Mouse (Mus musculus) cerebellum, adult 9-11 months (tissue): Measurements from ENCODE around the gene Pappa.

Source experiments
- DNase-seq: peaks from one replicate; pipeline ENCODE4 v3.0.0; 2022

Gene Pappa

DNA sequence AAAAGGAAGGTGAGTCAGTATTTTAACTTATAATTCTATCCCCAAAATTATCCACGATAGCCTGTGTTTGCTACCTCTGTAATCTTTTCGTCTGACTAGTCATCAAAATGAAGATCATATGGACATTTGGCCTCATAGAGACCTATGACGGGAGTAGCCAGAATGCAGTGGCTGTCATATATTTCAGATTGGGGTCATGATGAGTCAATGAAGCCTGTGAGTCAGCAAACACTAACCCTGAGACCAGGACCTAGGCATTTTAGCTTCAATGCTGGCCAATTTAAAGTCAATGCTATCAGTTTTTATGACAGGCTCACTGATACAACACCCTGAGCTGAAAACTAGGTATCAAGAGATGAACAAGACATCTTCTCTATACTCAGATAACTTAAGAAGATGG is 50.5 kb downstream of the Pappa start:
- DNase-seq = no peak

DNA sequence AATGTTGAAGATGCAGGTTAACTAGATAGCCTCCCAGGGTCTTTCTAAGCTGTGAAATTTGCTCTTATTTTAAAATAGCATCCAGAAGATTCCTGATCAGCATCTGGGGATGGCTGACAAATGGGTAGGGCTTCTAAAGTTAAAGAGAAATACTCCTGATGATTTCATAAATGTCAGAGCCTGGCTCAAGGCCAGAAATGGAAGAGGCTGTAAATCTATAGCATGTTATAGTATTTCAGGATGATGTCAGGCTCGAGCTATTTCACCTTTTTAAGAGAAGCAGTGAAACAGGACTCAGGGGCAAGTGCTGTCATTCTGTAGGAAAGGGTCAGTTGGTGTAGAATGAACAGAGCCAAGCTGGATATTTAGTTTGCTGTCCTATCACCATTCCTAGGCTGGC is 54.2 kb downstream of the Pappa start:
- no peak for DNase-seq

GRCm38 (mm10) chr4:65187236-65187635 is 63.3 kb downstream of the Pappa start:
- DNase-seq = no peak

DNA sequence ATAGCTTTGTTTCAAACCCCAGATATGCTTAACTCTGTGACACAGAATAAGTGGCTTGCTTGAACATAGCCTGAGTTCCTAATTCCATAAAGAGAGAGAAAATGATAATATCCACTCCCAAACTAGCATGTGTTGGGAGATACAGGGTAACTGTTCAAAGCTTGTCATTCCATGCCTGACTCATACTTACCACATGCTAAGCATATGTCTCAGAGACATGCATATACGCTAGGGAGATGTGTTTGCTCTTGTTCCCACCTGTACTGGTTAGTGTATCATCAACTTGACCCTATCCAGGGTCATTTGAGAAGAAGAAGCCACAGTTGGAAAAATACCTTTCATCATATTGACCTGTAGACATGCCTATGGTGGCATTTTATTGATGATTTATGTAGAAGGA is 63.7 kb downstream of the Pappa start:
- no peak for DNase-seq

DNA sequence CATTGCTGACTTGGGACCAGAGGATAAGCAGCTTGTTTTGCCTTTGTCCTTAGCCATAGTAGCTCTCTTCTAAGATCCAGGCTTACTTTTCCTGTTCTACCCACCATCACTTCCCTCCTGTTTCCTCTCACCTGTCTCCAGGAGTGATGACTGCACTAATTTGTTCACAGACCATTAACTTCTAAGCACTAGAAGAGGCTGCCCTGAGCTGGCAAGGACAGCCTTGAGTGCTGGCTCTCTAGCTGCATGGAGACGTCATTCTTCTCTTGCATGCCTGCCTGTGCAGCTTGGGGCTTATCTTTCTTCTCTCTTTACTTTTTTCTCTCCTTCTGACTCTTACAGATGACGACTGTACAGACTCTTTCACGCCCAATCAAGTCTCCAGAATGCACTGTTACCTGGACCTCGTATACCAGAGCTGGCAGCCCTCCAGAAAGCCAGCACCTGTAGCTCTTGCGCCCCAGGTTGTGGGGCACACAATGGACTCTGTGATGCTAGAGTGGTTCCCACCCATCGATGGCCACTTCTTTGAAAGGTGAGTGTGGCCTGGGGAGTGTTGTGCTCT is 65.0 kb downstream of the Pappa start:
- no peak for DNase-seq

DNA sequence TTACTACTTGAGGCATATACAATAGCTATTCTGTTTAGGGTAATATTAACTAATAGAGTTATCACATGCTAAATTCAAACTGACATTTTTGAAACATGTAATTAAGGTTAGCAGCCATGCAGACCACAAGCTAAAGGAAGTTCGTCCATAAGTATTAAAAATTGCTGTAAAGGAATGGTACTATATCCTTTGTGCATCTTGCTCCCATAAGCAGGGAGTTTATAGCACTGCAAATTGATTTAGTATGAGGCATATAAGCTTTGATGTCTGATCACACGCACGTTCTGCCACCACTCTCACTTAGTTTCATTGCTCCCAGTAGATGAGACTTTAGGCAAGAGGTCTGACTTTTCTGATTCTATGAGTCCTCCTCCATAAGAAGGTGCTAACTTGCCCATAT is 68.8 kb downstream of the Pappa start:
- no peak for DNase-seq

GRCm38 (mm10) chr4:65195971-65196370 is 72.0 kb downstream of the Pappa start:
- DNase-seq = no peak

DNA sequence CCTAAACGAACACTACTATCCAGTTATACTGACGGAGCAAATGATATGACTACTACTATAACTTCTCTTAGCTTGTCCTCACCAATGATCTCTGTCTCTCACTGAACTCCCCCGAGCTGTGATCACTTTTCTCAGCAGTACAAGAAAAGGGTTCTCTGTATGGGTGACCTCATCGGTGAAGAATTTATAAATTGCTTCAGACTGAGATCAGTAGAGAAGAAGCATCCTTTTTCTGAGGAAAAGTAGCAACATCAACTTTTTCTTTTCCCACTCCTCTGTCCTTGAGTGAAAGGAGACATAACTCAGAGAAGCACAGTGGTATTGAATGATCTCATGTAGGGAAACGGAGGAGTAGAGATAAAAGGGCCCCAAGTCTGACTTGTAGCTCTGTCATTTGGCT is 79.7 kb downstream of the Pappa start:
- DNase-seq = no peak

- DNase-seq = no peak
These were observed 81.5 kb downstream of the Pappa start for GRCm38 (mm10) chr4:65205446-65205845.

DNA sequence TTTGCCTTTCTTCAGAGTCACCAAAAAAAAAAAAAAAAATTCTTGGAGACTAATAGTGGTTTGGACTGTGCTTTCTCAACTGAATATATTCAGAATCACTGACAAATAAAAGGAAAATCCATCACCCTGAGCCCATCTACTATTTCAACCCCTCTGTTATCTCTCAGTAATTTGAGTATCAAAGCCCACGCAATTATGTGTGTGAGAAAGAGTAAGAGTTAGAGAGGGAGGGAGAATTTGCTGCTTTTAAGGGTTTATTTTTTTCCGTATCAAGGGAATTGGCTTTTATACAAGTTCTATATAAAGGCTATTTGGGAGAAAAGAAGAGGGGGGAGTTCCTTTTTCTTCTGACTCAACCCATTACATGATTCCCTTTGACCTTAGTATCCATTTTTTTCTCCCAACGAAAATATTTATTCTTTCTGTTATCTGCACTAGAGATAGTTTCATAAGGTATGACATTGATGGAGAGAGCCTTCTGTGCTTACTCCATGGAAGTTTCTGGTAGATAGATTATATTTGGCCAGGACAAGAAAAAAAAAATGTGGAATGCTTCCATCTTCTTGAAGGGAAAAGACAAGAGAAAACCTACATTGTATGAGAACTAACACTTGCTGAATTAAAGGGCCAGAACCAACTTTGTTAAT is 85.5 kb downstream of the Pappa start:
- DNase-seq = no peak

DNA sequence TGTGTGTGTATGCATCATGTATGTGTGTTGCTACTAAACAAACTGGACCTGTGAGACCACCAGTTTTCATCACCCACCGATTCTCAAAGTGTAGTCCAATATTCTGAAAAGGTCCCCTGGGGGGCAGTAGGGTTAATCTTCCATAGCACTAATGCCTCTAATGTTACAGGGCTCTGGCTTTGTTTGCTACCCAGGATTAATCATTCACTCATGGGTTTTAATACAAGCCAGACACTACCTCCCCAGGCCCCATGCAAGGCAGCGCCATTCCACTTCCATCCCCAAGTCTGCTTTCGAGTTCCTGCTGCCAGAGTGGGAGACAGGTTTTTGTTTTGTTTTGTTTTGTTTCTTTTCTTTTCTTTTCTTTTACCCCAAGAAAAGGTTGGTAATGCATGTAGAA is 92.7 kb downstream of the Pappa start:
- no peak for DNase-seq

GRCm38 (mm10) chr4:65217651-65218364 is 93.8 kb downstream of the Pappa start:
- DNase-seq = no peak

GRCm38 (mm10) chr4:65223901-65224300 is 99.9 kb downstream of the Pappa start:
- no peak for DNase-seq

DNA sequence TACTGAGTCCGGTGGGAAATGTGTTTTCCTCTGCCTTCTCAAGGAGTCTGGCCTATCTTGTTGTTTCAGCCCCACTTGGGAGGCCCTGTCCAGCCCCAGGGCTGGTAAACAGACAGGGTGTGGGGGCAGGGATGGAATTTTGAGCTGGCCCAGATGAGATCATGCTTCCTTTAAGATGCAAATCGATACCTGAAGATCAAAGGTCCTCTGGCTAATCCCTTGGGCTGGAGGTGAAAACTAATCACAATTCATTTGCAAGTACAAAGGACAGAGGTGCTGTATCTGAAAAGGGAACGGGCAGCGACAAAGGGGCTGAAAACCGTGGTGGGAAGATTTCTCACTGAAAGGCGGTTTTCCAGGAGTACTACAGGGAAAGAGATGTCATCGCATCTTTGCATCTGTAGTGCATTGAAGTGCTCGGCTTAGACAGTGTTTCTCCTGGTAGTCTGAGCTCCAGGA is 114.6 kb downstream of the Pappa start:
- no peak for DNase-seq

DNA sequence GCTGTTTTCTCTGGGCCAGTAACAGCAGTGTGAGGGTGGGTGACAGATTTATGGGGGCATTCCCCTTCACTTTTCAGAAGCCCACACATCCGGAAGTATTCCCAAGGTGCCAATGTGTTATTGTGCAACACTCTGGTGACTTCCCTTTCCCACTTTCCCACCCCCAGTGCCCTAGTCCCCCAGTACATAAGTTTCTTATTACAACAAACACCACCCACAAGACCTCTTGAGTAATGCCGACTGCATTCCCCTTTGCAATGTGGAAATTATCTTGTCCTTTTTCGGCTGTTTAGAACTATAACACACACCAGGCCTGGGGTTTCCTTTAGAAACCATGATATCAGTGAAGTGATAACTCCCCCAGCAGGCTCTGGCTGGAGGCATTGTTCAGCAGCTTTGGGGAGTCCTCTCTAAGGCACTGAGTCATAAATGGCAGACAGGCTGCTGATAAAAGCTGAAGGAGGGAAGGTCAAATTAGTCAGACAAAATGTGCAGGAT is 118.5 kb downstream of the Pappa start:
- no peak for DNase-seq

- no peak for DNase-seq
These were observed 119.3 kb downstream of the Pappa start for GRCm38 (mm10) chr4:65243245-65243644.

DNA sequence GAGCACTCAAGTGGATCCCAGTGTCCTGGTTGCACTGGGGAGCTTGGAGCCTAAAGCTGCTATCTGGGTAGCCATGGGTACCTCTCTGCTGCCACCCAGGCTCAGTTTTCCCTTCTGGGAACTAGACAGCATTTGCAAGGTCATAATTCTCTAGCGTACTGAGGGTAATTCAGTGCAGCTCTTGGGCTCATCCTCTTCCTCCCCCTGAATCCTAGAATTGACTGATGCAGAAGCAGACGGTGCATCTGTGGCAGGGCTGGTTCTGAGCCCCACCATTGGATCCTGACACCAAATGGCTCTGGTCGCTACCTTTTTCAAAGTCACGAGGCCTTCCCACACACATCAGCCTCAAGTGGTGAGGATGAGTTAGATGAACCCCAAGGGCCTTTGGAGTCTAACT is 121.0 kb downstream of the Pappa start:
- DNase-seq = no peak

DNA sequence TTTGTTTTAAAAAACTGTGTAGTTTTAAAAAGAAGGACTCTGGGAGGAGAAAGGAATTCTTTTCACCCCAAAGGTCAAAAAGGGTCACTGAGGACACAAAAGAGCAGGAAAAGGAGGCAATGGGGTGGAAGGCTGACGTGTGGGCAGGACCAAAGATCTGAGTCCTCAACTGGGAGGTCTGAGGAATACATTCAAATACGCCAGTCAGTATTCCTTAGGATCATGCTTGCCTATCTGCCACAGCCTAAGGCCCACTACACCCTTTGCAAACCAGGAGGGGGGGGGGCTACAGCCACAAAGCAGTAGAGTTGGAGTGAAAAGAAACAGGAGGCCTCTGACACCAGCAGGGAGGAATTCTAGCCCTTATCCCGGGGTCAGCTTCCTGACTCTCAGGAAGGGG is 121.5 kb downstream of the Pappa start:
- DNase-seq = no peak

GRCm38 (mm10) chr4:65252193-65252592 is 128.2 kb downstream of the Pappa start:
- no peak for DNase-seq

GRCm38 (mm10) chr4:65254073-65254472 is 130.1 kb downstream of the Pappa start:
- DNase-seq = no peak

DNA sequence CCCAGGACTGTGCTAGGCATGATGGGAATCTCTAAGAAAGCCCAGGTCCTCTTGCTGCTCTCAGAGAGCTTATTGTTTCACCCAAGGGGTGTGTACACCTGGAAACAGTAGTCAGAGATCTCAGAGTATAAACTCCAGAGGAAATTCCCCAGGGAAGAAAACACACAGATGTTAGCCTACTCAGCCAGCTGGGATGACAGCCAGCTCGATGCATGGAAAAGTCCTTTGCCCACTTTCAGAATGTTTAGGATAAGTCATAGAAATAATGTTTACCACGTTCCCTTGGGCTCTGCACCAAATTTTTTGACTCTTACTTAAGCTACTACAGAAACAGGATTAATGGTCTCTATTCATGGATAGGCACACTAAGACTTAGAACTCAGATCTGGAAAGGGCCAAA is 143.1 kb downstream of the Pappa start:
- DNase-seq = no peak

GRCm38 (mm10) chr4:65269996-65270395 is 146.0 kb downstream of the Pappa start:
- no peak for DNase-seq

DNA sequence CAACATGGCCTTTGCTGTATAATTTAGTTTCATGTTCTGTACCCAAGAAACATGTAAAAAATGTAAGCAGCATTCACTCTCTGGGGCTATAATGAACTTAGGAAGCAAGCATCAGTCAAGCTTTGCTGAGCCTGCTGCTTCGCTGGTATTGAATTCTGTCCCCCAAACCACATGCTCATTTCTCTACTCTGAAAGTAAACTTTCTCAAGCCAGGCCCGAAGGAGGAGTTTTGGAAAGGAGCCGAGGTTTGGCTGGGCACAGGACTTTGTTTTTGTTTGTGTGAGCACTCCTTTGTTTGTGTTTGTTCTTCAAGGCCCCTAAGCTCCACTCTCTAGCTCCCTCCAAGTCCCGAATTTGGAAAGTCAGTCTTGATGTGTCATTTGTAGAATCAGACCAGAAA is 148.3 kb downstream of the Pappa start:
- no peak for DNase-seq

DNA sequence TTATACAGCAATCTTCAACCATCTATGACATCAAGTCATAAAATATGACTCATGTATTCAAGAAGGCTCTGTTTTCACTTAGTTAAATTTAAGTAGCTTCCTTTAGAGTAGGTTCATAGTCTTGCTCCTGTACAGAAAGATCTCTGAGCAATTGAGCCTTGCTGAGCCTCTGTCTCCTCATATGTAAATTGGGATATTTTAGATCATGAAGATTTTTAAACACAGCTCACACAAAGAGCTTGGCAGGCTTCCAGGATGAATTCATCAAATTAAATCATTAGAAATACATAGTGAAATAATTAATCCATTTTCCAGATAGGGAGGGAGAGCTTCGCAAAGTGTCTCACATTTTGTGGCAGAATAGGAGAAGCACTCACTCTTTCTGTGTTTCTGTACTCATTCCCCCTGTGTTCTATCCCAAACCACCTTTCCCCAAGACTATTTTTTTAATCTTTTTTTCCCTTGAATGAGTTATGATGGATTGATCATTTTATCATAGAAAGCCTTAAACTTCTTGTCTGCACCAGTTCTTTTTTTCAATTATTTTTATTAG is 149.4 kb downstream of the Pappa start:
- no peak for DNase-seq
